Mouse (Mus musculus): ENCODE measurements around the gene Gm10277.

GRCm38 (mm10) chr11:77822781-77823180 is 35.2 kb upstream of the Gm10277 start:
- TF ChIP-seq GATA1 (IDR thresholded peaks at IDR 0.05; ENCODE audit: borderline replicate concordance, low read length) (no peak), FLI1 (IDR thresholded peaks at IDR 0.05; ENCODE audit: low read length) (no peak)
